Mouse (Mus musculus): ENCODE data around the gene Coa5.

Coa5 gene

GRCm38 (mm10) chr1:37429366-37430296 lies at the start of gene Coa5, which contains the start of gene Unc50:
TSS of gene Coa5 (minus strand) at chr1:37430103.
TSS of gene Unc50 (plus strand) at chr1:37430139.
- peak; percentile 86 to 89 for DNase-seq (ENCODE audit: low read depth in 2 of 2, low spot score in 2 of 2)

- DNase-seq (ENCODE audit: low read depth in 2 of 2, low spot score in 2 of 2) = peak; percentile 37 to 69
Measured at GRCm38 (mm10) chr1:37479074-37479473, 49.2 kb upstream of the Coa5 start.

DNA sequence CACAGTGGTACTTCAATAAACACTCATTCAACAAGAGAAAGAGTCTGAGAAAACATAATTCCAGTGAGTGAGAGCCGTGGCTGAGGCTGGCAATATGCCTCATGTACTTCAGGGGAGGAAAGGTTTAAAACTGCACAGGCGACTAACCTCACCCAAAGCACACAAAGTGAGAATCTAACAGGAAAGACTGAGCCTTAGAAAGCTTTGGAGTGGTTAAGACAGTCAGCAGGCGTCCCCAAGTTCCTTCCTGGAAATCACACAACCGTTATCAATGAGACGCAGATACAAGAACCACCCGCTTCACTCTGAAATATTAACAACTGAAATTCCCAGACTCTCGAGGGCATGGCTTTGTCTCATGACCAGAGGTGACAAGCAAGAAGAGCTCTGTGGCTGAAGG lies 48.5 kb upstream of the Coa5 start:
- peak in 1 of 2 experiments; percentile 24 for DNase-seq (ENCODE audit: low read depth in 2 of 2, low spot score in 2 of 2)

DNA sequence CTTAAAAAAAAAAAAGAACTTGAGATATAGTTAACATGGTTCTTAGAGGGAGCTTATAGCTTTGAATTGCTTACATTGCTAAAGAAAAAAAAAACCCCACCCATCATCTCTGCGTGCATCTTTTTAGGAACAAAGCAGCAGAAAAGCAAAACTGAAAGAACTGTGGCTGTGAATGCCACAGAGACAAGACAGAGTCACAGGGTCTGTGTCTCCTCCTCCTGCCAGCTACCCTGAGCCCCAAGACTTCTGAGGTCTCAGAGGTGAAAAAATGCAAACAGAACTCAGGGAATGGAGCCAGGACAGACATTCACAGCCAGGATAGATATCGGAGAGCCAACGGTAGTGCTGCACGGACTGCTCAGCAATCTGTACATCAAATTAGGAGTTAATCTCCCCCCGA lies 48.0 kb upstream of the Coa5 start:
- DNase-seq (ENCODE audit: low read depth in 2 of 2, low spot score in 2 of 2) = peak; percentile 40 to 45

DNA sequence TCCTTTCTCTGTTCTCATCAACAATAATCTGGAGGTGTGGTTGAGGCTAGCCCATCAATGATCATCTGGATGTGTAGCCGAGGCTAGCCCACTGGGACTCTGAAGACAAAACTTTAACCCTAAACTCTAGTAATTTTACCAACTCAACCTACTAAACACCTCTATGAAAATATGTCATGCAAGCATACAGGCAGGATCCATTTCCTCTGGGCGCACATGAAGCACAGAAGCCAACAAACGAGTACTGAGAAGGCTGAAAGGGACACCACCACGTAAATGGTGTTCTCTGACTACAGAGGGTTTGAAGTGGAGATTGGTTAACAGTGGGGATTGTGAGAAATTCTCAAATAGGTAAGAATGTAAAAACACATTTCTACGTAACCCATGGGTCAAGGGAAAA lies 47.3 kb upstream of the Coa5 start:
- no peak for DNase-seq (ENCODE audit: low read depth in 2 of 2, low spot score in 2 of 2)

GRCm38 (mm10) chr1:37475312-37475711 lies 45.4 kb upstream of the Coa5 start:
- no peak for DNase-seq (ENCODE audit: low read depth in 2 of 2, low spot score in 2 of 2)

DNA sequence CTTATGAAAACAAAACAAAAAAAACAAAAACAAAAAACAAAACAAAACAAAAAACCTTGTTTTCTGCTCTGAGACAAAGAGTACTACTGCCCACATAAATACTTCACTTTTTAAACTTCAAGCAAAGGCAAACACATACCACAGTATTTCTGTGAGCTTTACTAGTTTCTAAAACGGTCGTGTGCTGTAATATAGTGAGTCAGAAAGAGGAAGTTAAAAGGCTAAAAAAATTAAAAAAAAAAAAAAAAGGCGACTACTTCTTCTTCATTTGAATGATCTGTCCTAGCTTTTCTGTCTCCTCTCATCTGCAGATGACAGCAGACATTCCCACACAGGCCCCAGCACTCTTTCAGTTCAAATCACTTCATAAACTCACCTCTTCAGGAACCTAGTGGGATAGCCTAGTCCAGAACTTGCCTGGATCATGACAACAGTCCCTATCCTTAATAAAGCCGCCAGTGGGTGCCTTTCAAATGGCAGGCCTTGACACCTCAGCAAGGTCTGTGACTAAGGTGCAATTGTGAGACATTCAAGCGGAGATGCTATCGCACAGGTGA lies 44.8 kb upstream of the Coa5 start:
- no peak for DNase-seq (ENCODE audit: low read depth in 2 of 2, low spot score in 2 of 2)

- DNase-seq (ENCODE audit: low read depth in 2 of 2, low spot score in 2 of 2) = no peak
Measured at GRCm38 (mm10) chr1:37474046-37474445, 44.1 kb upstream of the Coa5 start.

GRCm38 (mm10) chr1:37473251-37473650 lies 43.3 kb upstream of the Coa5 start:
- DNase-seq (ENCODE audit: low read depth in 2 of 2, low spot score in 2 of 2) = peak; percentile 34 to 54

DNA sequence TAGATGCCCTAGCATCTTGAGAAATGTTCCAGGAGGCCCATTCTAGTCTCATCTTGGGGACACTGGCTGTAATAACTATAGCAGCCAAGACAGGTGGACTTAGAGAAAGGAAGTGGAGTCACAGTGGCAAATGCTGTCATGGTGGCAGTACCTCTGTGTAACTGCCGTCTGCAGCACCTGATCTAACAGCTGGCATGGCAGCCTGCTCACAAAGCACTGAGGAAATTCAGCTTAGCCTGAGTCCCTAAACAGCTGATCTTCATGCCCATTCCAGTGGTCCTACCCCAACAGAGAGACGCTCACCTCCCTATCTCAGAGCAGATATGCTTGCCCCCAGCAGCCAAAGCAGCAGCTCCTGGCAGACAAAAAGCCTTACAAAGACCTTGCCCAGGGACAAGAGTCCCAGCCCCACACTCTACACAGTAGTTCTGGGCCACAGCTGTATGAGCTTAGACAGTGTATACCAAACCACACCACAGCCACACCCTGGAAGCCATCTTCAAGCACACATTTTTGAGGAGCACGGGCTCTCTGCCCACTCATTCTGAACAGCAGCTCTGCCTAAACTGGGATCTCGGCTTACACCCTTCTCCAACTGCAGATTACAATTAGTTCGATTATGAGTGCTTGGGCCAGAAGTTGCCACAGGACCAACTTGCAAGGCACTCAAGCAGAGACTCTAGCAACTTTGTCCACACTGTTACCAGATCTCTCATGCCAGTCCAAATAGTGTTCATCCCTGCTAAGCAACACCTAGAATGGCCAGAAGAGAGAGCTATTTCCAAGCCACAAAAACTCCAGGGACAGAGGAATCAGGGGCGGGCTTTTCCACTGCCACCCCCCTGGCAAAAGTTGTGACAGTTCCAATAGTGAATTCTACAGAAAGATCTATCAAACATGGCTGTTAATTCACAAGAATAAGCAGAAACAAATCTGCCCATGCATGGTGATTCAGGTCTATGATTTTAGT lies 41.6 kb upstream of the Coa5 start:
- no peak for DNase-seq (ENCODE audit: low read depth in 2 of 2, low spot score in 2 of 2)

- DNase-seq (ENCODE audit: low read depth in 2 of 2, low spot score in 2 of 2) = peak in 1 of 2 experiments; percentile 40
Measured at GRCm38 (mm10) chr1:37469007-37469406, 39.1 kb upstream of the Coa5 start.

DNA sequence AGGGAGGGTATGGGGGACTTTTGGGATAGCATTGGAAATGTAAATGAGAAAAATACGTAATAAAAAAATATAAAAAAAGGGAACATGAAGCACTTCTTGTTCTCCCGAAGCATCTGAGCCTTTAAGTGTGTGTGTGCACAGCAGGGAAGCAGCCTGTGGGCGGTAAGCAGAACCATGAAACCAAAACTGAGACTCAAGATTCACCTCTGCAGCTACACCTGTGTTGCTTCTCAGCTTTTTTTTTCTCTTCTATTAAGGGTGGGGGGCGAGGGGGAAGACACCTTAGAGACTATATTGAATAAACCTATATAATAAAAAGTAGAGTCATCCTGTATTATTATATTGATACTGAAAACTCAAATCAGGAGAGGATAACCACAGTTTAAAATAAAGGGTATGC lies 37.9 kb upstream of the Coa5 start:
- no peak for DNase-seq (ENCODE audit: low read depth in 2 of 2, low spot score in 2 of 2)

DNA sequence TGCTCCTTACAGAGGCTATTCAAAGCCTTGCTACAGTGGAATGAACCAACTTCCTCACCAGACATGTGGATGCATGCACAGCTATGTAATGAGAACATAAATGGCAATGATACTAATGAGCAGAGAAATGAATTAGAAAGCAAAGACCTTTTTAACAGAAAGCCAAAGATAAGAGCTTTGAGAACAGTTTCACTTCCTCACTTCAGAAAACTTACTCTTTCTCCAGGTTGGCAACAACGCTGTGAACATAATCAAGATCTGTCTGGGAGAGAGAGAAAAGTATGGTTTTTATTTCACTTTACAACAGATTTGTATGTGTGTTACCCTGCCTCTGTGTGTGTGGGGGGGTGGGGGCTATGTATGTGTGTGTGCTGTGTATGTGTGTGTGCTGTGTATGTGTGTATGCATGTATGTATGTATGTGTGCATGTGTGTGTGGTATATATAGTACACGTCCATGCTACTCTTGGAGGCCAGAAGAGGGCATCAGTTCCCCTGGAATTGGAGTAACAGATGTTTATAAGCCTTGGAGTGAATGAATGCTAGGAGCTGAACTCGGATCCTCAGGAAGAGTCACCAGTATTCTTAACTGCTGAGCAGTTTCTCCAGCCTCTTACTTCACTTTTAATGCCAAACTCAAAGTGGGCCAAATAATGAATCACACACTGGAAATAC lies 36.6 kb upstream of the Coa5 start:
- DNase-seq (ENCODE audit: low read depth in 2 of 2, low spot score in 2 of 2) = no peak

DNA sequence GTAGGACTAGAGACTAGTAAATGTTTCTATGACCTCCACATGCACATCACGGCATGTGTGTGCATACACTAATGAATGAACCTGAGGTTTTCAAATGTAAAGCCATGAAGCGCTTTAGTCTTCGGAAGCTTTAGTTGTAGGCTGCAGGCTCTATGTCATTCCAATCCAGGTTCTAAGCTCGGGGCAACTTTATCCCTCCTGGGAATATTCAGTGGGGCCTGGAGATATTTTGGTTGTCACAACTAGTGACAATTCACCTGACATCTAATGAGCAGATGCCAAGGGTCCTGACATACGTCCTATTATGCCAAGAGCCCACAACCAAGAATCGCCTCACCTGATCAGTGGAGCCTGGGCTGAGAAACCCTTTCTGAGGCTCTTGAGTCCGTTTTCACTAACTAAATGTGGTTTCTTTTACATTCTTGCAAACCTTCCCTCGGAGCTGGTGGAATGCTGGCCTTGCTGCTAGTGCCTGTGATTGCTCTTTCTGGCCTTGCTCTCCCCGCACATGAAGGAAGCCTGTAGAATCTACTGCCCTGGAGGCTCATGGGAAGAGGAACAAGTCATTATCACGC lies 35.1 kb upstream of the Coa5 start:
- no peak for DNase-seq (ENCODE audit: low read depth in 2 of 2, low spot score in 2 of 2)

GRCm38 (mm10) chr1:37457546-37457945 lies 27.6 kb upstream of the Coa5 start:
- no peak for DNase-seq (ENCODE audit: low read depth in 2 of 2, low spot score in 2 of 2)

DNA sequence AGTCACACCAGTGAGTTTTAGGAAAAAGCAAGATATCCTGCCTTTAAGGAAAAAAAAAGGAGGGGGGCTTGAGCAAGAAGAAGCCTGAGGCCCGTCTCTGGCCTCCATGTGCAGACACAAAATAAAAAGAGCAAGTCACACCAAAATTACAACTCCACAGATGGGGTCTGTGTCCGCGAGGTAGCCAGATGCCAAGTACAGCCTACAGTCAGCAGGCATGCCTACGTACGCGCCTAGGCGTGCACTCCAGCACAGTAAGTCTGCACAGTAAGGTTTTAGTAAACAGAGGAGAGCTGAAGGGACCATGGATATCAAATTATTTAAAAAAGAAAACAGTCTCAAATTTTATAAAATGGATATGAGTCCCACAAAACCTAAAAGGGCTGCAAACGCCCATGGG lies 21.4 kb upstream of the Coa5 start:
- DNase-seq (ENCODE audit: low read depth in 2 of 2, low spot score in 2 of 2) = no peak

DNA sequence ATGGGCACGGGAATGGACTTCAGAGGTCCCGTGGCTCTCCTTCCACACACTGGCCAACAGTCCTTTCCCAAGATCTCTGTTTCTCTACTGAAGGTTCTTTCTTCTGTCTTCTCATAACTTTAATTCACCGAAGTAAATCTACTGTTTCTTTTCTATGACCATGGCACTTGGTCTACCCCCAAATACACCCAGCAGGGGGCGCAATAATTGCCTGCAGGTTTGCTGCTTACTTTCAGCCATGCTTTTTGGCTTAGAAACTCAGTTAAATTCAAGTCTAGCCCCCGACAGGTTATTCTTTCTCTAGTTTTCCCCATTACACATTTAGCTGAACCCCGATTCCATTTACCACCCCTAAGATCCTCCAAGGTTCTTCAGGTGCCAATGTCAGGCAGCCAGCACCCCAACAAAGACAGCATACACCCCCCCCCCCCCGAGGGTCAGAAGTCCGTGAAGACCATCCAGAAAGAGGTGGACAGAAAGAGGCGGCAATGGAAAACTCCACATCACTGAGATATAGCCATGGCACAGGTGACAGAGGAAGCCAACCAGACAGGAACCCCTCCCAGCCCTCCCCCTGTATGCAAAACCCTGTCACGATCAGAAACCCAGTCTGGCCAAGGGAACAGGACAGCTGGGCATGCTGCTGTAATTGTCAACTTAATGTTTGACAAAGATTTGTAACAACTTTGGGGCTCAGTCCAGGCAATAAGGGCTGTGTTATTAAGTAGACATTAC lies 18.6 kb upstream of the Coa5 start:
- DNase-seq (ENCODE audit: low read depth in 2 of 2, low spot score in 2 of 2) = peak; percentile 69 to 80

DNA sequence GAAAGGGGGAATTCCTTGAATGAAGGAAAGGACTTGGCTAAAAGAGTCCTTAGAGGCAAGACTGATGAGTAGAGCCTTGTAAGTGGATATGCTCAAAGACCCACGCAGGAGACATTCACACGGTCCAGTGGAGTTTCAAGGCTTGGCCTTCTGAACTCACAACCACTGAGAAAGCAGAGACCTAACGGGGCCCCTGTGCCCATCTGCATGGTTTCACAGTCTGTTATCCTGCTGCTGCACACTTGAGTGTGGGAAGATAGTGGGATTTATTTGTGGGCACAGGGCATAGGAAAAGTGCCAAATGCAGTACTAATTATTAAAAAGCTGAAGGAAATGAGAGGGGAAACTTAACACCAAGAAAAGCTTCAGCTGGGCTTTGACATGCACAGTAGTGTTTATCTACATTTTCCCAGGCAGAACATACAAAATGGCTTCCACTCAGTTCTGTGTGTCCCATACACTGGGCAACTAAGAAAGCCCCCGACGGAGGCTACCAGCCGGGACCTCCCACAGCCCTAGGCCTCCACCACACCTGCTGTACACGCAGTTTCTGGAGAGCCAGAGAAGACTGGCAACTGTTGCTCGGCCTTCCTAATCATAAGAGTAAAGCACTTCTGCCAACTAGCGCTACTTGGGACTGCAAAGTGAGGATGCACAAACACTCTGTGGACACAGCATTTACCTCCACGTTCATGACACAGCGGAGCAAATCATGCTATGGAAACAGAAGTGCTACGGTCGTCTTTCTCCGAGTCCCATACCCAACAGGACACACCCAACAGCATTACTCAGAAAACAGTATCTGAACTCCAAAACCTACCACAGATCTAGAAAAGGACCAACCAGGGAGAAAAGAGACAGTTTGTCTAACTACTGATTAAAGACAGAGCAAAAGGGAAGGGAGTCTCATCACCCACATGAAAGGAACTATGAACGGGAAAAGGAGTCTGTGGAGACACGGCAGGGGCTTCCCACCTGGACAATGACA lies 13.2 kb upstream of the Coa5 start:
- no peak for DNase-seq (ENCODE audit: low read depth in 2 of 2, low spot score in 2 of 2)

DNA sequence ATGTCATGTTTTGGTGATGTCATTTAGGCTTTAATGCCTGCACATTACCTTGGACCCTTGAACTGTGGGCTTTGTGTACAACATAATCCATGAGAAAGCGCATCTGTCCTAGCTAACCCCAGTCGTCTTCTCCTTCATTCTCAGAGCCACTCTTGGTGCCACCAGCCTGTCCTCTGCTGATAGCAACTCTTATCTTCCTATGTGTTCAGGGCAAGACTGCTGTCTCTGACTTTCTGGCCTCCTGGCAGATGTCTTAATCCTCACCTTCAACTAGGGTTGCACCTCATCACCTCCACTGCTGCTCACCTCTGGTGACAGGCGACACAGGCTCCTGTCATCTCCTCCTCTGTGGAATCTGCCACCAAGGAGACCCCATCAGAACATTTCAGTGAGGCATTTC lies 6.5 kb upstream of the Coa5 start:
- DNase-seq (ENCODE audit: low read depth in 2 of 2, low spot score in 2 of 2) = no peak
